Mouse (Mus musculus): ENCODE results near the gene Cyp17a1. TPM values are rescaled to one million over a fixed set of nuclear protein-coding genes. Genes with fewer than 3 reads are reported as not detected.
A peak's percentile ranks its signal among the peaks of the same experiment; 100 is the strongest.

The Cyp17a1 gene
- polyA plus RNA-seq, 1 experiment from 2014 or later: 0.79 TPM

DNA sequence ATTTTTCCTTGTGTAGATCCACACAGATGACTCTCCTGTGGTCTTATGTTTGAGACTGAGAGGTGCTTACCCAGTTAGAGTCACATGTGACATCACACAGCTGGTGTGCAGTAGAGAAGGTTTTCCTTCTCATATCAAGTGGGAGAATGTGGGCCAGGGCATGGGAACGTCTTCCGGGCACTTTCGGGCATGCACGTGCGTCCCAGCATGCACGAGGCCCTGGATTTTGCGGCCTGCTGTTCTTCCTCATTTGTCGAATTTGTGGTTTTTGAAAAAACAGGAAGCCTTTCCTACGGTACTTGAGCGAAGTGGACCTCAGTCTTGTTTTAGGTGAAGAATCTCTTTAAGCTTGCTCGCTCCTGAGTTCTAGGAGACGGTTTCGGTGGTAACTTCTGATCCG, 24.4 kb downstream of the Cyp17a1 start:
- no peak for ATAC-seq (replicated peaks; ENCODE audit: low FRiP score)
- Histone ChIP-seq H3K4me1 (peaks cover 40% of the 10 kb centered on the region), H3K9me3 (replicated peaks) (no peaks in the 10 kb centered on the region), H3K27me3 (no peaks in the 10 kb centered on the region), H3K4me2 (no peak overlapping the region), H3K4me3 (replicated peaks) (no peak overlapping the region), H3K9ac (no peak overlapping the region), H3K27ac (no peak overlapping the region), H3K36me3 (peaks cover 42% of the 10 kb centered on the region)
- WGBS: 95% methylated on average over 14 of the region's 14 CpGs

DNA sequence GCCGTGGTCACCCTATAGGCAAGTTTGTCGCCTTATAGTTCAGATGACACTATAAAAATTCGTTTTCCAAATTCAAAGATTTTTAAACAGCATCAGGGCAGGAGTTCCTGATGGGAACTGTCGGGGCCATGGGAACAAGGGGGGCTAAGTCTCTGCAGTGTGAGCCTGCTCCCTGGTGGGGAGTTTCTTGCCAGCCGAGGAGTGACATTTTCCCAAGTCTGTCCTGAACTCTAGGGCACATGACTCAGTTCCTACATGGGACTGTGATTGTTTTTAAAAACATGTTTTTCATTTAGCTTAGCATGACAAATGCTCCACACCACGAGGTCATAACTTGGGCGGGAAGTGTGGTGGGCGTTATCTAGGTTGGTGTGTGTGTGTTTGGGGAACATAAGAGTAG, 25.1 kb downstream of the Cyp17a1 start:
- H3K36me3 ChIP-seq: peaks cover 35% of the 10 kb centered on the region
- no peak overlapping the region for H3K9ac ChIP-seq
- no peak overlapping the region for H3K4me3 ChIP-seq (replicated peaks)
- H3K9me3 ChIP-seq (replicated peaks): no peaks in the 10 kb centered on the region
- no peak overlapping the region for H3K4me2 ChIP-seq
- no peak overlapping the region for H3K27ac ChIP-seq
- peaks cover 47% of the 10 kb centered on the region for H3K4me1 ChIP-seq
- H3K27me3 ChIP-seq: no peaks in the 10 kb centered on the region
- WGBS: 77% methylated on average over 8 of the region's 8 CpGs
- ATAC-seq (replicated peaks; ENCODE audit: low FRiP score): no peak

DNA sequence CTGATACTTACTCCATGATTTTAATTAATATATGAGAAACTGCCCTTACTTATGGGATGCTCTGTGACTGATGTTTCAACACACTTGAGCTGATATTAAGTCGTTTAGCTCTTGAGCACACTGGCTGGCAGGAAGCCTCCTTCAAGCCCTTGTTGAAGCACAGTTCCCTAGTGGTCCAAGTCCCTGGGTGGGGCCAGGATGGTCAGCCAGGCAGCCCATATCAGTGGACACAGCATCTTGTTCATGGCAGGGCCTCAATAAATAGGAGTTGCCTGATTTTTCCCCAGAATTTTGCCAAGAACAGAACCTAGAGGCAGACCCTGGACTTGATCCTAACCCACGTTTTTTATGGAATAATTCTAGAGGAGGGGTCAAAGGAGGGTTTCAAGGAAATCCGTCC, 25.7 kb downstream of the Cyp17a1 start:
- peak overlapping the region; percentile 85; the same call in 1 of the 2 replicates for H3K27ac ChIP-seq
- no peaks in the 10 kb centered on the region for H3K27me3 ChIP-seq
- H3K4me1 ChIP-seq: peaks cover 53% of the 10 kb centered on the region
- ATAC-seq (replicated peaks; ENCODE audit: low FRiP score): no peak
- H3K36me3 ChIP-seq: peaks cover 32% of the 10 kb centered on the region
- no peak overlapping the region for H3K4me3 ChIP-seq (replicated peaks)
- 39% methylated on average over 3 of the region's 3 CpGs for WGBS
- no peaks in the 10 kb centered on the region for H3K9me3 ChIP-seq (replicated peaks)
- no peak overlapping the region for H3K9ac ChIP-seq
- H3K4me2 ChIP-seq: no peak overlapping the region

DNA sequence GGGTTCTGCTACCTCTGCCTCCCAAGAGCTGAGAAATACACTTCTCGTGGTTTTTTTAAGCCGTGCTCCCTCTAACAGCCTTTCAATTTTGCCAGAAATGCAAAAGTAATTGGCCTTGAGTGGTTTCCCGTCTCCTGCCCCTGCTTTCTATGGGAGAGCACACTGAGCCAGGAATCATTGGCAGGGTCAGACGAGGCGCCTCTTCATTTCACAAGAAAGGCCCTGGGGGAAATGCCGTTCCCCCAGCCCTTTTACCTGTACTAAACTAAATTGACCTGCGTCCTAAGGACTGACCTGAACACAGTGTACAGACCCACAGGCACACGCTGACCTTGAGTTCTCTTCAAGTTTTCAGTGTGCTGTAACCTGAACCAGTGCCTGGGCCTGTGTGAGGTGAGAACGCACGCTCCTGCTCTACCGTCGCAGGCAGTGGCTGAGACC, 26.9 kb downstream of the Cyp17a1 start:
- peaks cover 65% of the 10 kb centered on the region for H3K4me1 ChIP-seq
- 55% methylated on average over 12 of the region's 12 CpGs for WGBS
- H3K4me2 ChIP-seq: no peak overlapping the region
- H3K27ac ChIP-seq: peak overlapping the region; percentile 85
- H3K4me3 ChIP-seq (replicated peaks): no peak overlapping the region
- H3K9me3 ChIP-seq (replicated peaks): no peaks in the 10 kb centered on the region
- ATAC-seq (replicated peaks; ENCODE audit: low FRiP score): no peak
- no peaks in the 10 kb centered on the region for H3K27me3 ChIP-seq
- peaks cover 24% of the 10 kb centered on the region; the same call in 1 of the 2 replicates for H3K36me3 ChIP-seq
- no peak overlapping the region for H3K9ac ChIP-seq

DNA sequence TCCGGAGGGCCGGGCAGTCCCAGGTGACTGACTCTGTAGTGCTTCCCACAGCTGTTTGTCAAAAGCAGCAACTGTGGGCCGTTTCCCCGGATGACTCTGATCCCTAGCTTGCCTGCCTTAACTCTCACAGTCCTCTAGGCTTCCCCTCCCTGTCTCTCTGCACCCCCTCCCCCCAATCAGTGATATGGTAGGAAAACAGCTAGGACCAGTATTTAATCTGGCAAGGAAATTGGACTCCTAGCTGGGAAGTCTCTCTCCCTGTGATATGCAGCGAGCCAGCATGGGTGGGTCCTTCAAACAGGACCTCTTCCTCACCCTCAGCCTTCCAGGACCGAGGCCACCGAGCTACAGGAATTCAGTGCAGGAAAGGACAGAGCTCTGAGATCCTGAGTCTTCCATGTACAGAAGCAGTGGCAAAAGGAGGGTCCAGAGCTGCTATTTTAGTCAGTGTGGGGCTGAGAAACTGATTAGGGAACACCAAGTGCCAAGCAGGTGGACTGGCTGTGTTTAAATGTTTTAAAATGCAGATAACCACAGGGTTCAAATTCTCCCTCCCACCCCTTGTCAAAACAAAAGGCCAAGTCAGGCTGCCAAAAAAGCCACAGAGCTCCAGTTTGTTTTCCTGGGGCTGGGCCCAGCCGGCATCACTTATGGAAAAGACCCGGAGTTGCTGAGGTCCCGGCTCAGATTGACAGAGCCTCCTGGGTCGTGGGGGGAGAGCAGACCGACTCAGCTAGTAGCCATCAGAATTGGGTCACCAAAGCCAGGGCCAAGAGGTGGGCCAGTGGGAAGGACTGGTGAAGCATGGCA, 28.0 kb downstream of the Cyp17a1 start:
- H3K4me1 ChIP-seq: peaks cover 75% of the 10 kb centered on the region
- H3K36me3 ChIP-seq: peaks cover 24% of the 10 kb centered on the region; the same call in 1 of the 2 replicates
- H3K27me3 ChIP-seq: no peaks in the 10 kb centered on the region
- no peak overlapping the region for H3K9ac ChIP-seq
- no peaks in the 10 kb centered on the region for H3K9me3 ChIP-seq (replicated peaks)
- H3K4me2 ChIP-seq: no peak overlapping the region; the same call in 1 of the 2 replicates
- no peak overlapping the region for H3K4me3 ChIP-seq (replicated peaks)
- WGBS: 12% methylated on average over 12 of the region's 12 CpGs
- H3K27ac ChIP-seq: peak overlapping the region; percentile 85
- ATAC-seq (replicated peaks; ENCODE audit: low FRiP score): peak; percentile 24

- Histone ChIP-seq H3K4me1 (peaks cover 81% of the 10 kb centered on the region), H3K9ac (no peak overlapping the region), H3K4me3 (replicated peaks) (no peak overlapping the region), H3K9me3 (replicated peaks) (no peaks in the 10 kb centered on the region), H3K36me3 (peaks cover 24% of the 10 kb centered on the region; the same call in 1 of the 2 replicates), H3K4me2 (no peak overlapping the region; the same call in 1 of the 2 replicates), H3K27ac (peak overlapping the region; percentile 85), H3K27me3 (no peaks in the 10 kb centered on the region)
- WGBS: 53% methylated on average over 10 of the region's 10 CpGs
- ATAC-seq (replicated peaks; ENCODE audit: low FRiP score): no peak
Measured at GRCm38 (mm10) chr19:46644343-46644792, 28.6 kb downstream of the Cyp17a1 start.

DNA sequence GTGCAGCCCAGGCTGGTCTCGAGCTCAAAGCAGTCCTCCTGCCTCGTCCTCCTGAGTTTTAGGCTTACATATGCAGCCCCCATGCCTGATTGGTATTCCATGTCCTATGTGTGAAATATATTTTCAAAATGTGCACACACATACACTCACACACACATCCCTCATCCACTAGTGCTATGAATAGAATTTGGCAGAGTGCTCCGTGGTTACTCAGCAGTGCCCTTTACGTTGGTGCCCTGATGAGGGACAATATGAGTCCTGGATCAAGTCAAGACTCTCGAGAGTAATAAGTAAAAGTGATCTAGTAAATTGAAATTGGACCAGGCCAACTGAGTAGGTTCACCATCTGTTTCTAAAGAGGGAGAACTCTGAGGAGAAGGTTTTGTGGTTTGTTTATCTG, 29.7 kb downstream of the Cyp17a1 start:
- H3K36me3 ChIP-seq: peaks cover 26% of the 10 kb centered on the region
- H3K27ac ChIP-seq: no peak overlapping the region
- H3K4me2 ChIP-seq: no peak overlapping the region
- H3K4me3 ChIP-seq (replicated peaks): no peak overlapping the region
- ATAC-seq (replicated peaks; ENCODE audit: low FRiP score): no peak
- peaks cover 89% of the 10 kb centered on the region for H3K4me1 ChIP-seq
- no peak overlapping the region for H3K9ac ChIP-seq
- WGBS: 77% methylated on average over 5 of the region's 5 CpGs
- no peaks in the 10 kb centered on the region for H3K27me3 ChIP-seq
- no peaks in the 10 kb centered on the region for H3K9me3 ChIP-seq (replicated peaks)

GRCm38 (mm10) chr19:46642136-46642753, 30.7 kb downstream of the Cyp17a1 start:
- peak overlapping the region; percentile 92 for H3K27ac ChIP-seq
- 0 out of 2 replicates have a peak overlapping the region, but pooled peaks have one; percentile 3 for H3K9ac ChIP-seq
- WGBS: 48% methylated on average over 22 of the region's 22 CpGs
- peaks cover 31% of the 10 kb centered on the region for H3K36me3 ChIP-seq
- peaks cover 90% of the 10 kb centered on the region for H3K4me1 ChIP-seq
- no peaks in the 10 kb centered on the region for H3K9me3 ChIP-seq (replicated peaks)
- no peak overlapping the region for H3K4me3 ChIP-seq (replicated peaks)
- peak overlapping the region; percentile 20 for H3K4me2 ChIP-seq
- no peak for ATAC-seq (replicated peaks; ENCODE audit: low FRiP score)
- H3K27me3 ChIP-seq: no peaks in the 10 kb centered on the region

DNA sequence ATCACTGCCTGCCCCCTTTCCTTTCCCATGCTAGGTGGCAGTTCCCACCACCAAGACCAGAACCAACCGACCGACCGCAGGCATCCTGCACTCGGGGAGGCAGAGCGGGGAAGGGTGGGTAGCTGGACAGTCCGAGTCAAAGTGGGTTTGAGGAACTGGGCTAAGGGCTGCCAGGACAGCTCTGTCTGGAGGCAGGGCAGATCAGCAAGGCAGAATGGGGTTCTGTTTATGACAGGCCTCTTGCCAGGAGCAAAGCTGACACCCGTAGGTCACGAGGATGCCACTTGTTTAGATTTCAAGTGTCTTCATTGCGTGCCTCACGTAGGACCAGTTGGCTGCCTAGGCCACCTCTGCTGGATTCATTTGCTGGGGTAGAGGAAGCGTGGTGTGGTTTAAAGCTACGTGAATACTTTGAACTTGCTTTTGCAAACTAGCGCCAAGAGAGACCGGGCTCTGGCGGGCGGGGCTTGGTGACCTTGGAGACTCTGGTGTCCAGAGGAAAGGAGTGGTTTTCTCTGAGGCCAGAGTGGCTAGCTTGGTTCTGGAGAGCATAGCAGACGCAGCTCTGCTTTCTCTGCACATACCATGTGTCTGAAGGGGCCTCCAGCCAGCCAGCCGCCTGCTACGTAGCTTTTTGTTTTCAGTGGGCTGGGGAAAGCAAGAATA, 31.4 kb downstream of the Cyp17a1 start:
- WGBS: 33% methylated on average over 19 of the region's 19 CpGs
- H3K4me2 ChIP-seq: peak overlapping the region; percentile 20
- peak overlapping the region; percentile 92 for H3K27ac ChIP-seq
- H3K4me3 ChIP-seq (replicated peaks): no peak overlapping the region
- H3K9me3 ChIP-seq (replicated peaks): no peaks in the 10 kb centered on the region
- H3K9ac ChIP-seq: 0 out of 2 replicates have a peak overlapping the region, but pooled peaks have one; percentile 3
- peaks cover 90% of the 10 kb centered on the region for H3K4me1 ChIP-seq
- ATAC-seq (replicated peaks; ENCODE audit: low FRiP score): peak; percentile 55
- no peaks in the 10 kb centered on the region for H3K27me3 ChIP-seq
- H3K36me3 ChIP-seq: peaks cover 28% of the 10 kb centered on the region

GRCm38 (mm10) chr19:46640780-46641179, 32.2 kb downstream of the Cyp17a1 start:
- Histone ChIP-seq H3K4me1 (peaks cover 90% of the 10 kb centered on the region), H3K4me3 (replicated peaks) (no peak overlapping the region), H3K27ac (peak overlapping the region; percentile 92), H3K27me3 (no peaks in the 10 kb centered on the region), H3K36me3 (peaks cover 20% of the 10 kb centered on the region), H3K4me2 (no peak overlapping the region), H3K9me3 (replicated peaks) (no peaks in the 10 kb centered on the region), H3K9ac (no peak overlapping the region)
- 82% methylated on average over 8 of the region's 8 CpGs for WGBS
- no peak for ATAC-seq (replicated peaks; ENCODE audit: low FRiP score)

- Histone ChIP-seq H3K27me3 (no peaks in the 10 kb centered on the region), H3K36me3 (peaks cover 19% of the 10 kb centered on the region), H3K4me1 (peaks cover 86% of the 10 kb centered on the region), H3K9me3 (replicated peaks) (no peaks in the 10 kb centered on the region), H3K9ac (no peak overlapping the region), H3K27ac (peak overlapping the region; percentile 57), H3K4me2 (no peak overlapping the region), H3K4me3 (replicated peaks) (no peak overlapping the region)
- ATAC-seq (replicated peaks; ENCODE audit: low FRiP score): no peak
- WGBS: 73% methylated on average over 14 of the region's 14 CpGs
Measured at GRCm38 (mm10) chr19:46639496-46639895, 33.5 kb downstream of the Cyp17a1 start.

- Histone ChIP-seq H3K4me3 (replicated peaks) (no peak overlapping the region), H3K9me3 (replicated peaks) (no peaks in the 10 kb centered on the region), H3K27me3 (no peaks in the 10 kb centered on the region), H3K4me1 (peaks cover 82% of the 10 kb centered on the region), H3K36me3 (peaks cover 19% of the 10 kb centered on the region), H3K9ac (no peak overlapping the region), H3K27ac (peak overlapping the region; percentile 57), H3K4me2 (no peak overlapping the region)
- no peak for ATAC-seq (replicated peaks; ENCODE audit: low FRiP score)
Measured at GRCm38 (mm10) chr19:46639053-46639452, 33.9 kb downstream of the Cyp17a1 start.

Measured in kidney, embryonic 15.5 days (tissue).